Mouse (Mus musculus) thymus, postnatal 25 days (tissue): ENCODE results near the gene Pm20d1.
A peak's percentile ranks its signal among the peaks of the same experiment; 100 is the strongest.

Experiments
- DNase-seq: peaks from one replicate; pipeline ENCODE4 v3.0.0; 2022

Gene Pm20d1

GRCm38 (mm10) chr1:131829279-131829678 is 32.1 kb downstream of the Pm20d1 start:
- peak; percentile 14 for DNase-seq

DNA sequence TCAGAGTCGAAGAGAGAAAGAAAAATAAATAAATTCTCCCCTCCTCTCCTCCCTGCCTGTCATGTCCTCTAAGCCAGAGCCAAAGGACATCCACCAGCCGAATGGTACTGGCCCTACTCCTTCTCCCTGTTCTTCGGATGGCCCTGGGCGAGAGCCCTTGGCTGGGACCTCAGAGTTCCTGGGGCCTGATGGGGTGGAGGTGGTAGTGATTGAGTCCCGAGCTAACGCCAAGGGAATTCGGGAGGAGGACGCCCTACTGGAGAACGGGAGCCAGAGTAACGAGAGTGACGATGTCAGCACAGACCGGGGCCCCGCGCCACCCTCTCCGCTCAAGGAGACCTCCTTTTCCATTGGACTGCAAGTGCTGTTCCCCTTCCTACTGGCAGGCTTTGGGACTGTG is 33.4 kb downstream of the Pm20d1 start:
- DNase-seq: no peak

- DNase-seq: no peak
These were observed 33.9 kb downstream of the Pm20d1 start for GRCm38 (mm10) chr1:131830971-131831641.

DNA sequence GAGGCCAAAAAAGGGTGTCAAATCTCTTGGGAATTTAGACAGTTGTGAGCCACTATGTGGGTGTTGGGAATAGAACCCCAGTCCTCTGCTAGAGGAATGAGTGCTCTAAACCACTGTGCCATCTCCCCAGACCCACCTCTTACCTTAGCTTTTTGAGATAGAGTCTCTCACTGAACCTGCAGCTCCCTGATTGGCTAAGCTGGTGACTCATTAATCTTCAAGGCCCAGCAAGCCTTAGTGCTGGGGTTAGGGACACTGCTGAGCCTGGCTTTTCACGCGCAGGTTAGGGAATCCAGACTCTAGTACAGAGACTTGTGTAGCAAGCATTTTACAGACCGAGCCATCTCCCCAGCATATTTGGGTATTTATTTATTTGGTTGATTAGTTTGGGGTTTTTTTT is 39.9 kb downstream of the Pm20d1 start:
- DNase-seq: no peak

DNA sequence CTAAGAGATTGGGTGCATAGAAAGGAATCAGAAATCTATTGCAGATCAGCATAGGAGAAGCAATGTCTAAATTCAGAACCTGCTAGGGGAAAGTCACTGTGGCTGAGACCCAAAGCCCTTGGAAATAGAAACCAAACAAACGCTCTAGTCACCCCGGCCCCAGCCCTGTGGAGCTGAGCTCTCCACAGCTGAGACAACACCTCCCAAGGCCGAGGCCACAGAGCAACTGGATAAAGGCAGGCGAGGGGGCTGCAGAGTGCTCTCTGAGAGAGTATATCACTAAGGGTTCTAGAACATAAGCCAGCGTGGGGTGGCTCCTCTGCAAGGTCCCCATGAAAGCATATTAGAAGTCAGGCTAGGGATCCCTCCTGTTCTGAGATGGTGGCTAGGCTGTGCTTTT is 41.4 kb downstream of the Pm20d1 start:
- no peak for DNase-seq

DNA sequence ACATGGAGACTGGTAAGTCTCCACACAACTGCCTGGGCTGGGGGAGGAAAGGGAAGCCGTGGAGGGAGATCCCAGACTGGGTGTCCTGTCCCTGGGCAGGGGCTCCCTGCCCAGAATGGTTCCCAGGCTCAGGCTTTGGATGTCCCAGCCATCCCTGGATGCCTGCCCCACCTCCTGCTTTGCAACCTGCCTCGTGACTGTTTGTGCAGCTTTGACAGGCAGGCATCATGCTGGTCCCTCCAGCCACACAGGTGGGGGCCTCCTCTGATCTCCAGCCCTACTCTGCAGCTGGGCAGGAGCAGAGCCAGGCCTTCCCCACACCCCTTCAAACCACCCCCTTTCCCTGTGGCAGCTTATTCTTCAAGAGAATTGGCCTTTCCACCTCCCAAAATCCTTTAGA is 42.1 kb downstream of the Pm20d1 start:
- no peak for DNase-seq

DNA sequence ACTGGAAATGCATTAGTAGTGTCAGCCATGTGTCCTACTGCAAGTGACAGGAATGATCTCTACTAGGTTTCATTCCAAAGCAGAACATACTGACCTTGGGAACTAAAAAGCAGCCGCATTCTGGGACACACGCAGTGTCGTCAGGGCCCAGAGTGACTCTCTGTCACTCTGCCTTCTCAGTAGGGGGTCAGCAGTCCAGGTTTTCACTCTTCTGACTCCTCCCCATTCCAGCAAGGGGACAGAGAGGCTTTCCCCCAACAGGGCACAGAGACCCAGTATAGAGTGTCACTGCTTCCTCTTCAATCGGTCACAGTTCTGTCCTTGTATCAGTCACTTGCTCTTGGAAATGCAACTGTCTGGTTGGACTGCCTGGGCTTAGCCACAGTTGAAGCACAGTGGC is 45.0 kb downstream of the Pm20d1 start:
- DNase-seq: no peak

GRCm38 (mm10) chr1:131843758-131844157 is 46.6 kb downstream of the Pm20d1 start:
- DNase-seq: no peak

DNA sequence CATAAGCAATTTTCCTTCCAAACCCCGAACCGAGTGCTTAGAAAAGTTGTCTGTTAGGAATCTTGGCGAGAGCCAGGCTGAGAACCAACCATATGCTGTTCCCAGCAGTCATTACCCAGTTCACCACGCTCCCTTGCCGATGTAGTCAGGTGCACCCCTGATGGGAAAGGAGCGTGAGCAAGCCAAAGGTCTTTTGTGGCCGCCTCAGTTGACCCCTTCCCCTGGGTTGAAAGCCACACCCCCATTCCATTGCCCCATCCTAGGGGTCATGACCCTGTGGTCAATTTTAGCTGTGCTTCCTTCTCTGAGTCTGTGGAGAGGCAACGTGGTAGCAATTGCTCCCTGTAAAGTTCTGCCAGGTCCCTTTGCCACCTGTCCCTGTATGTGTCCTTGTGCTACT is 47.7 kb downstream of the Pm20d1 start:
- no peak for DNase-seq

DNA sequence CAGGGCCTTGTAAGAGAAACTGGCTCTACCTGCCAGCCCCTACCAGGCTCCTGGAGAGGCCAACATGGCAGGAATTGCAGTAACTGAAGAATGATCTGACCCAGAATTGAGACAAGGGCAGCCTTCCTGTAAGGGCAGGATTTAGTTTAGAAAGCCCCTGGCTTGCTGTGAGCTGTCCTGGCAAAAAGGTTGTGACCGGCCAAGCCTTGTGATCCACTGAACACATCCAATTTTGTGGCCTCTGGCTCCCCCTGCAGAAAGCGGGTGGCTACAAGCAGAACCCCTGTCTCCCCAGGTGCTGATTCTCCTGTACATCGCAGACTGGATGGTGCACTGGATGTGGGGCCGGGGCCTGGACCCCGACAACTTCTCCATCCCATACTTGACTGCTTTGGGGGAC is 49.1 kb downstream of the Pm20d1 start:
- peak; percentile 59 for DNase-seq

- DNase-seq: no peak
These were observed 64.6 kb downstream of the Pm20d1 start for GRCm38 (mm10) chr1:131861811-131862210.

- DNase-seq: no peak
These were observed 68.4 kb downstream of the Pm20d1 start for GRCm38 (mm10) chr1:131865596-131865995.

- no peak for DNase-seq
These were observed 69.3 kb downstream of the Pm20d1 start for GRCm38 (mm10) chr1:131866304-131866999.

DNA sequence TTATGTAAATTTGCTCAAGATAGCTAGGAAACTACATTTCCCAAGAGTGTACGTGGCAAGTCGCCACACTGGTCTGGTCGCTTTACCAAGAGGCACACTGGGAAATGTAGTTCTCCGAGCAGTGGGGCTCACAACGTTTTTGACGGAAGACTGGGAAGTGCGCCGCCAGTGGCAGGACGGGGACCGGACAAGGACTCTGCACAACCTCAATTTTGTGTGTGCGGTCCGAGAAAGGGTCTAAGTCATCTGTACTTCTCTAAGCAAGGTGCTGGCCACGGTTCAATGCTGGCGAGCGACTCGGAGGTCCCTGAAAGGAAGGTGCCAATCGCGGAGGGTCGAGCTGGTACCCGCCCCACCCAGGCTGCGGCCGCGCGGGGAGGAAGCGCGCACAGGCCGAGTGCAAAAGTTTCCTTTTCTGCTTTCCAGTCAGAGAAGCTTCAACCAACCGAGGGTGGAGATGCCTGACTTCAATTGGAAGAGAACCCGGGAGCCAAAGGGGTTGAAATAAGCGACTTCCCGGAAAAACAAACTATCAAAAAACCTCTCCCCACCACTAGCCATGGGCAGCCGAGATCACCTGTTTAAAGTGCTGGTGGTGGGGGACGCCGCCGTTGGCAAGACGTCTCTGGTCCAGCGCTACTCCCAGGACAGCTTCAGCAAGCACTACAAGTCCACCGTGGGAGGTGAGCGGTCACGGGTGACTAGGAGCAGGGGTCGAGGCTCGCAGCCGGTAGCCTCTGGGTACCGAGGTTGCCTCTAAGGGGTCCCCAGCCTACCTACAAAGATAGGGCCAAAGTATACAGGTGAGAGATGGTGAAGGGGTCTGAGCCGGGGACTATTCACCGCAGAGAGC is 70.1 kb downstream of the Pm20d1 start, which contains the start of gene Rab29:
TSS of gene Rab29 (plus strand) at position 132 of the 853 bp plus-strand sequence.
- DNase-seq: peak; percentile 90

- DNase-seq: peak; percentile 24
These were observed 70.7 kb downstream of the Pm20d1 start for GRCm38 (mm10) chr1:131867946-131868290.

- DNase-seq: no peak
These were observed 72.4 kb downstream of the Pm20d1 start for GRCm38 (mm10) chr1:131869561-131869960.
